Mouse (Mus musculus) kidney, embryonic 16.5 days (tissue): ENCODE measurements around the gene Nefh. TPM values are rescaled to one million over a fixed set of nuclear protein-coding genes. Genes with fewer than 3 reads are reported as not detected.

Experiments
- ATAC-seq: fragments of 200-750 bp; cut with Nextera tagmentation; 2 replicates; pipeline ENCODE4 v1.8.0; 2017; ENCODE audit warnings: moderate TSS enrichment; ENCODE audit not compliant: low FRiP score, low TSS enrichment
- H3K27ac ChIP-seq: fragments of 300-500 bp; sonication (generic); 2 replicates; pipeline ENCODE4 v1.5.1; 2014; ENCODE audit warnings: low read length
- H3K27me3 ChIP-seq: fragments of 300-500 bp; sonication (generic); 2 replicates; pipeline ENCODE4 v1.6.1; 2014; ENCODE audit warnings: low read length, control low read depth, mixed read lengths; ENCODE audit not compliant: insufficient read depth
- H3K36me3 ChIP-seq: fragments of 300-500 bp; sonication (generic); 2 replicates; pipeline ENCODE4 v1.6.1; 2014; ENCODE audit warnings: low read length, control low read depth, mixed read lengths; ENCODE audit not compliant: insufficient read depth
- H3K4me1 ChIP-seq: fragments of 300-500 bp; sonication (generic); 2 replicates; pipeline ENCODE4 v1.6.1; 2014; ENCODE audit warnings: low read length, control low read depth, mixed read lengths; ENCODE audit not compliant: insufficient read depth
- H3K4me2 ChIP-seq: fragments of 300-500 bp; sonication (generic); replicated peaks from 2 replicates; pipeline ENCODE4 v1.6.1; 2014; ENCODE audit warnings: low read depth, low read length
- H3K4me3 ChIP-seq: fragments of 300-500 bp; sonication (generic); 2 replicates; pipeline ENCODE4 v1.5.1; 2014; ENCODE audit warnings: mild to moderate bottlenecking, low read length
- H3K9ac ChIP-seq: fragments of 300-500 bp; sonication (generic); replicated peaks from 2 replicates; pipeline ENCODE4 v1.6.1; 2014; ENCODE audit warnings: low read length
- H3K9me3 ChIP-seq: fragments of 300-500 bp; sonication (generic); 2 replicates; pipeline ENCODE4 v1.6.1; 2016; ENCODE audit warnings: low read length, control low read depth
- WGBS: fragments of 180-500 bp; shearing (Covaris S2); extraction: QIAGEN DNeasy Blood & Tissue Kit; methylation state at CpG from one replicate; pipeline ENCODE4 v1.1.7; 2014; 5-methylcytosine and 5-hydroxymethylcytosine counted together
- polyA plus RNA-seq: library from polyadenylated mRNA; unstranded; fragments of >200 nt; fragmentation: Nextera tagmentation; extraction: Ambion mirVana; gene quantifications from 2 replicates; pipeline ENCODE4 v1.2.1, GENCODE M21; 2015

Nefh gene
- polyA plus RNA-seq, 1 experiment from 2014 or later: 0.19 TPM

DNA sequence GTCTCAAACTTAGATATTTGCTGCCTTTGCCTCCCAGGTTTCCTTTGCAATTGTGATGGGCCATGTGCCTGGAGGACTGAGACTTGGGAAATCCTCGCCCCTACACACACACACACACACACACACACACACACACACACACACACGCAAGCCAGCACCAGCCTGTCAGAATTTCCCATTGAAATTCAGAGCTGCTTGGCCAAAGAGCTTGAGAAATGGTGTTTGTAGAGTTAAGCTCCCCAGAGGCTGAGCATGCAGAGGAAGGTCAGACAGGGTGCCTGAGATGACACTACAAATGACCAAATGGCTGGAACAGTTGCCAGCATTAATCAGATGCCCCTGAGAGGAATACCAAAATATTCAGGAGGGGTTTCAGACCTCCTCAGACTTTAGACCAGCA lies 18.5 kb upstream of the Nefh start:
- no peaks in the 10 kb centered on the region for H3K36me3 ChIP-seq
- no peak overlapping the region for H3K4me3 ChIP-seq
- no peak overlapping the region for H3K9ac ChIP-seq
- H3K9me3 ChIP-seq: no peaks in the 10 kb centered on the region
- H3K4me1 ChIP-seq: no peaks in the 10 kb centered on the region
- no peak overlapping the region for H3K27ac ChIP-seq
- WGBS: 57% methylated on average over 2 of the region's 2 CpGs
- no peaks in the 10 kb centered on the region for H3K27me3 ChIP-seq
- no peak for ATAC-seq
- no peak overlapping the region for H3K4me2 ChIP-seq

DNA sequence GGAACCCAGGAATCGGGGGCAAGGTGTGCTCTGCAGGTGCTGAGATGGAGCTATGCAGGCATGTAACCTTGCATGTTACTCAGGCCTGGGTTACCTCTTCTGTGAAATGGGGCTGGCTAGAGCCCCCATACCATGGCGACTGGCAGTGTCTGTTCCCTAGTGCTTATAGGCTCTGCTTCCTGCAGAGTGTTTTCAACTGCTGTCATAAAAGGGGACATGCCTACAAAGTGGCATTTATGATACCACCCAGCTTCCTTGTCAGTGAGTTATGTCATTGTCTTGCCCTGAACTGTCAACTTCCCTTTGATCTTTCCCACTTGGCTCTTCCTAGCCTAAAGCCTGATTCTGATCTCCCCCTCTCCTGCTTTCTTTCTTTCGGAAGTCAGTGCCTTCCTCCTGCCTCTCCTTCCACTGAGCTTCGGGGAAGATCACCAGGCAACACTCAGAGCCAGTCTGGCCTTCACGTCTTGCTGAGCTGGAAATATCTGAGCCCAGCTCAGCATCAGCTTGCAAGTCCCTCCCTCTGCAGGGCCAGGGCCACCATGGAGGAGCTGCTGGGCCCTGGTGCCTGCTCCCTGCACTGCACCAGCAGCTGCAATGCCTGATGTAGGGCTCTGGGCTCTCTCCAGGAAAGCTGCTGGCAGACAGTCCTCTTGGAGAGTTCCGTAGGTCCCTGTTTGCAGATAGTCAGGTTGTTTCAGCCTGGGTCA lies 15.4 kb upstream of the Nefh start:
- no peak overlapping the region for H3K4me2 ChIP-seq
- no peak for ATAC-seq
- H3K9ac ChIP-seq: no peak overlapping the region
- no peaks in the 10 kb centered on the region for H3K9me3 ChIP-seq
- no peak overlapping the region for H3K4me3 ChIP-seq
- H3K27ac ChIP-seq: no peak overlapping the region
- H3K36me3 ChIP-seq: no peaks in the 10 kb centered on the region
- H3K27me3 ChIP-seq: no peaks in the 10 kb centered on the region
- no peaks in the 10 kb centered on the region for H3K4me1 ChIP-seq
- WGBS: 26% methylated on average over 6 of the region's 6 CpGs

DNA sequence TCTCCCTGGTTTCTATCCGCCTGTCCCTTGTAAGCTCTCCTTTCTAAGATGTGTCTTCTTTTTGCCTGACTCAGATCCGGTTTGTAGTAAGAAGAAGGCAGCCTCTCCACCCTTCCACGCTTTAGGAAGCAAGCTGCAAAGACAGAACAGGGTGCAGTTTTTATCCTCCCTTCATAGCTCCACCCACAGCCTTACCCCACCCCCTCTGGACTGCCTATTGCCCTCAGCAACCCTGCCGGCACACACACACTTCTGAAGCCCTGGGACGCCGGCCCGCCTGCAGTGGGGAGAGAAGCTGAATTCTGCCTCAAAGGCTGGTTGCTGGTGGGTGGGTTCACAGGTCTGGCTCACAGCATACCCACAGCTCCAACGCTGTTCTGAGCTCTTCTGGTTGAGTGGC lies 6.1 kb upstream of the Nefh start:
- Histone ChIP-seq H3K4me2 (no peak overlapping the region), H3K4me1 (no peaks in the 10 kb centered on the region), H3K9me3 (no peaks in the 10 kb centered on the region), H3K27me3 (peaks cover 55% of the 10 kb centered on the region), H3K9ac (no peak overlapping the region), H3K36me3 (no peaks in the 10 kb centered on the region), H3K4me3 (no peak overlapping the region), H3K27ac (no peak overlapping the region)
- no peak for ATAC-seq
- WGBS: 1% methylated on average over 8 of the region's 8 CpGs

DNA sequence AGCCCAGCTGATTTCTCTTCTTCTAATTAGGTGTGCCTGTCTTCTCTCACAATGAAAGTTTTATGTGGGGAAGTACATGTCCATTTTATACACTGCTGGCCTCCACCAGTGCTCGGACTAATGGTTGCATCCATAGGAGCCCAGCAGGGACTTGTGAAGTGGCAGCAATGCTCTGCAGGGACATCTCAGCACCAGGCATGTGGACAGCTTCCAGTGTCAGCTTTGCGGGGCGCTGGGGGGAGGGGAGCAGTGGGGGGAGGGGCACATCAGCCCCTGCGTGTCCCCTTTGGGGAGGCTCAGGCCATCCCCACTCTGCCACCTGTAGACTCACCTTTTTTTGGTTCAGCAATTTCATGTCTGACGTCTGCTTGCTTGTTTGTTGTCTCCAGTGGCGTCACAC lies 5.5 kb upstream of the Nefh start:
- Histone ChIP-seq H3K27ac (no peak overlapping the region), H3K4me3 (no peak overlapping the region), H3K4me1 (no peaks in the 10 kb centered on the region), H3K9me3 (no peaks in the 10 kb centered on the region), H3K9ac (no peak overlapping the region), H3K36me3 (no peaks in the 10 kb centered on the region), H3K4me2 (no peak overlapping the region), H3K27me3 (peaks cover 60% of the 10 kb centered on the region)
- 8% methylated on average over 6 of the region's 6 CpGs for WGBS
- ATAC-seq: no peak

DNA sequence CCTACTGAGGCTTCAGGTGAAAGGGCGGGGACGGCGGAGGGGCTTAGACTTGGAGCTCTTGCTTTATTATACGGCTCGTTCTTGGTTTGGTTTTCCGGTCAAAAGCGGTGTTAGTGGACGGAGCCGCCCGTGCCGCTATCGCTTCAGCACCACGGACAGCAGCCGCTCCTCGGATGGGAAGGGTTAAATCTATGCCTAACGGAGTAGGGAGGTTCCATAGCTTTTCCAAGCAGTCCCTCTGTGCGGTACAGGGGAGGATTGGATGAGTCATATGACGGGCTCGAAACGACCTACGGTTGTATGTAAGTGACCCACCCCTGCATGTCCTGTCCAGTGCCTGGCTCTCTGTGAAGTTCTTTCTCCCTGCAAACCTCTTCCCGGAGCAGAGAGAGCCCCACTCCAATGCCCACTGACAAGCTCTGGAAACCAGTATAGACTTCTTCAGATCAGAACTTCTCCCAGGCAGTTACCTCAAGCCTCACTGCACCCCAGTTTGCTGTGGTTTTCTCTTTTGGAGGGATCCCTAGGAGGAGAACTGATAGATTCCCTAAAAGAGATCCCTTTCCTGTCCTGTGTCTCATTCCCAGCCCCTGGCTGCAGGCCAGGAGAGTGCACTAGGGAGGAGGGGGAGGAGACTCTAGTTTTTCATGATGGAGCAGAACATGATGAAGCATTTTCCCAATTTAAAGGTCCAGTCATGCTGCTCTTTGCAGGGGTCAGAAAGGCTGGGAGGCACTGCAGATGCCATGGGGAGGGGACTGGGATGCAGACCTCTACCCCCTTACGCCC lies 1.6 kb upstream of the Nefh start:
- WGBS: 7% methylated on average over 23 of the region's 23 CpGs
- Histone ChIP-seq H3K36me3 (no peaks in the 10 kb centered on the region), H3K4me1 (peaks cover 13% of the 10 kb centered on the region), H3K27me3 (peaks cover 92% of the 10 kb centered on the region), H3K27ac (no peak overlapping the region), H3K9me3 (no peaks in the 10 kb centered on the region), H3K4me2 (no peak overlapping the region), H3K4me3 (no peak overlapping the region), H3K9ac (no peak overlapping the region)
- ATAC-seq: no peak

DNA sequence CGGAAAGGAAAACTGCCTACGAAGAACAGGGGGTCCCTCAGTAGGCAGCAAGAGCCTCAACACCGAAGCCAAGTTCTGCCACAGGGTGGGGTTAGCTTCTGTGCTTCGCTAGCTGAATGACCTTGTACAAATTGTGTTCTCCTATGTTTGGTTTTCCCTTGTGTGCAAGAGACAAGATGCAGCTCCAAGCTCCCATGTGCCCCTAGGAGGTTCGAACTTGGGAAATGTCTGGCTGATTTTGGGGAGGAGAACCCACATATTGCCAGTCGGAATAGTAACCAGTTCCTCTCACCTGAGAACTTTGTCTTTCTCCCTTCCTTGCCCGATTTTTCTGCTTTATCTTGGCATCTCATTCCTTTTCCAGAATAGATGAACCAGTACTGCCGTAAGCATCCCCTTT lies 928 bp upstream of the Nefh start:
- H3K4me3 ChIP-seq: no peak overlapping the region
- no peak overlapping the region for H3K9ac ChIP-seq
- no peaks in the 10 kb centered on the region for H3K36me3 ChIP-seq
- H3K4me2 ChIP-seq: no peak overlapping the region
- no peak for ATAC-seq
- H3K4me1 ChIP-seq: peaks cover 13% of the 10 kb centered on the region
- WGBS: 27% methylated on average over 8 of the region's 8 CpGs
- H3K27me3 ChIP-seq: peaks cover 88% of the 10 kb centered on the region
- H3K27ac ChIP-seq: no peak overlapping the region
- H3K9me3 ChIP-seq: no peaks in the 10 kb centered on the region

DNA sequence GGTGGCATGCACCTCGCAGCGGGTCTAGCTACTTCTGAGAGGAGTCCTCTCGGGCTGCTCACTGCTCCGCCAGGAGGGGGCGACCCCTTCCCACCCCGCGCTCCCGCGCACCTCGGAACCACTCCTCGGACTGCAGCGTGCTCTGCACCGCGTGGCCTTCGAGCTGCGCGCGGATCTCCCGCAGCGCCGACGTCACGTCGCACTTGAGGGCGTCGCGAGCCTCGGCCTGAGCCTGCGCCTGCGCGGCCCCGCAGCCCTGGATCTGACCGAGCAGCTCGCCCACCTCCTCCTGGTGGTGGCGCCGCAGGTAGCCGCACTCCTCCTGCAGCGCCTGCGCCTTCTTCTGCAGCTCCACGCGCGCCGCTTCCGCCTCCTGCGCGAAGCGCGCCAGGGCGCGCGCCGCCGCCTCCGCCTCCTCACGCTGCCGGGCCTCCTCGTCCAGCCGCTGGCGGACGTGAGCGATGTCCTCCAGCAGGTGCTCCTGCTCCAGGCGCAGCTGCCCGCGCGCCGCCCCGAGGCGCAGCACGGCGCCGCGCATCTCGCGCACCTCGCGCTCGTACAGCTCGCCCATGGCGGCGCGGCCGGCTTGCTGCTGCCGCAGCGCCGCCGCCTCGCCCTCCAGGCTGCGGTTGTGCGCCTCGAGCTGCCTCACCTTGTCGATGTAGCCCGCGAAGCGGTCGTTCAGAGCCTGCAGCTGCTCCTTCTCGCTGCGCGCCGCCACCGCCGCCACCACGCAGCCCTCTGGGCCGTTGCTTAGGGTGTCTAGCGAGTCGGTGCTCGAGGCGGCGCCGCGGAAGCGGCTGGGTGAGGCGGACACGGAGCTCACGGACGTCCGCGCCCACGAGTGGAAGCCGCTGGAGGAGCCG lies 684 bp downstream of the Nefh start:
- Histone ChIP-seq H3K36me3 (no peaks in the 10 kb centered on the region), H3K4me2 (peak overlapping the region; percentile 81), H3K4me1 (peaks cover 13% of the 10 kb centered on the region), H3K9me3 (no peaks in the 10 kb centered on the region), H3K9ac (peak overlapping the region; percentile 29), H3K27ac (no peak overlapping the region), H3K27me3 (peaks cover 76% of the 10 kb centered on the region), H3K4me3 (peak overlapping the region; percentile 52)
- under 1% methylated on average over 118 of the region's 120 CpGs for WGBS
- ATAC-seq: peak; percentile 75

DNA sequence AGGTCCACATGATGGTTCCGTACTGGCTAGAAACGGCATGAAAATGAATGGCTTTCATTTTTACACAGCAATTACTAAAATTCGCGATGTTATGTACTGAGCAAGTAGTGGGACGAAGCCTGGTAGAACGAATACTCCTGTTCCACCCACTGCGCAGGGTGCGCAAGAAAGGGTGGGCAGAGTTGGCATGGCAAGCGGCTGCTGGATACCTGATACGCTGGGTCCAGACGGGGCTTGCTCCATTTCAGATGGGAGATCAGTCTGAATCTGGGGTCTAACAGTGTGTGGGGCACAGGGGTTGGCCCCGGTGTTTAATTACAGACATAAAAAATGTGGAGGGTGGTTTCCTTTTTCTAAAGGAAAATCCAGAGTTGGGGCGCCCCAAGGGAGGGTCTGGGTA lies 1.3 kb downstream of the Nefh start:
- 43% methylated on average over 13 of the region's 13 CpGs for WGBS
- Histone ChIP-seq H3K4me3 (peak overlapping the region; percentile 52), H3K9ac (no peak overlapping the region), H3K9me3 (no peaks in the 10 kb centered on the region), H3K27me3 (peaks cover 69% of the 10 kb centered on the region), H3K27ac (no peak overlapping the region), H3K4me2 (peak overlapping the region; percentile 81), H3K36me3 (no peaks in the 10 kb centered on the region), H3K4me1 (peaks cover 13% of the 10 kb centered on the region)
- no peak for ATAC-seq

DNA sequence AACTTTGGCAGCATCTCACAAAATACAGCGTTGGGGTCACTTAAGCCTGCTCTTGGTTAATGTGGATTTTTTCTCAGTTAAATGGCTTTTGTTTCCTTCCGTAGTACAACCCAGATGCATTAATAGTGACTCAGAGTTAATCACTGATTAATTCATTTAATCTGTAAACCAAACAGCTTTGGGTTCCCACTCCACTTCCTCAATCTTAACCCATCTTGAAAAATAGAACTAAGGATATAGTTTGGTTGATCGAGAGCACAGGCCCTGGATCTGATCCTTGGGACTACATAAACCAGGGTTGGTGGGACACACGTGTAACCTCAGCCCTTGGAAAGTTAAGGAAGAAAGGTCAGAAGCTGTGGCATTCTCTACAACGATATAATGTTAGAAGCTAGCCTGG lies 11.6 kb downstream of the Nefh start:
- H3K9me3 ChIP-seq: no peaks in the 10 kb centered on the region
- H3K4me1 ChIP-seq: 0 out of 2 replicates have a peak, but pooled peaks cover 4% of the 10 kb centered on the region
- H3K36me3 ChIP-seq: no peaks in the 10 kb centered on the region
- no peak overlapping the region for H3K27ac ChIP-seq
- H3K4me3 ChIP-seq: no peak overlapping the region
- WGBS: 71% methylated on average over 5 of the region's 5 CpGs
- H3K9ac ChIP-seq: no peak overlapping the region
- no peak for ATAC-seq
- no peak overlapping the region for H3K4me2 ChIP-seq
- H3K27me3 ChIP-seq: no peaks in the 10 kb centered on the region
